Mouse (Mus musculus) hindlimb bud, embryonic 11.5 days (tissue): Measurements from ENCODE around the gene Setd1b.

Experiments
- DNase-seq: peaks from one replicate; pipeline ENCODE4 v3.0.0-alpha.2; 2012; ENCODE audit warnings: low read depth, low spot score; ENCODE audit errors: extremely low spot score

Setd1b gene

GRCm38 (mm10) chr5:123127031-123127430 is 15.0 kb upstream of the Setd1b start:
- DNase-seq, result no peak

- no peak for DNase-seq
Measured at GRCm38 (mm10) chr5:123128426-123129169, 13.4 kb upstream of the Setd1b start.

- DNase-seq, result no peak
Measured at GRCm38 (mm10) chr5:123129170-123129757, 12.7 kb upstream of the Setd1b start.

GRCm38 (mm10) chr5:123130030-123130813 is 11.8 kb upstream of the Setd1b start:
- no peak for DNase-seq

- no peak for DNase-seq
Measured at GRCm38 (mm10) chr5:123130814-123131148, 11.2 kb upstream of the Setd1b start.

GRCm38 (mm10) chr5:123132308-123133071 is 9.5 kb upstream of the Setd1b start, which contains the start of gene Rhof:
Gene Rhof (minus strand): TSS chr5:123132692.
- no peak for DNase-seq

GRCm38 (mm10) chr5:123133083-123133783 is 8.8 kb upstream of the Setd1b start:
- DNase-seq, result no peak

GRCm38 (mm10) chr5:123133784-123134143 is 8.2 kb upstream of the Setd1b start:
- DNase-seq, result no peak

GRCm38 (mm10) chr5:123134186-123134874 is 7.7 kb upstream of the Setd1b start:
- DNase-seq, result no peak

GRCm38 (mm10) chr5:123134875-123135382 is 7.1 kb upstream of the Setd1b start:
- DNase-seq, result no peak

- DNase-seq, result no peak
Measured at GRCm38 (mm10) chr5:123135471-123136360, 6.3 kb upstream of the Setd1b start.

- DNase-seq, result no peak
Measured at GRCm38 (mm10) chr5:123136361-123137043, 5.5 kb upstream of the Setd1b start.

- no peak for DNase-seq
Measured at GRCm38 (mm10) chr5:123137044-123137909, 4.7 kb upstream of the Setd1b start.

- DNase-seq, result no peak
Measured at GRCm38 (mm10) chr5:123137910-123138229, 4.1 kb upstream of the Setd1b start.

- no peak for DNase-seq
Measured at GRCm38 (mm10) chr5:123138230-123138911, 3.6 kb upstream of the Setd1b start.

- no peak for DNase-seq
Measured at GRCm38 (mm10) chr5:123138953-123139721, 2.9 kb upstream of the Setd1b start.
